Mouse (Mus musculus) layer of hippocampus, postnatal 36 days (tissue): ENCODE measurements at regions not wholly inside any gene's neighbourhood (a gene's known extent, or its start where the extent isn't known, plus 50 kb on each side); places are given as distances from the start of the nearest gene placed in this dataset.

Experiments used
- DNase-seq, 2 experiments: peaks; one replicate each; pipeline ENCODE4 v3.0.0; 2022

DNA sequence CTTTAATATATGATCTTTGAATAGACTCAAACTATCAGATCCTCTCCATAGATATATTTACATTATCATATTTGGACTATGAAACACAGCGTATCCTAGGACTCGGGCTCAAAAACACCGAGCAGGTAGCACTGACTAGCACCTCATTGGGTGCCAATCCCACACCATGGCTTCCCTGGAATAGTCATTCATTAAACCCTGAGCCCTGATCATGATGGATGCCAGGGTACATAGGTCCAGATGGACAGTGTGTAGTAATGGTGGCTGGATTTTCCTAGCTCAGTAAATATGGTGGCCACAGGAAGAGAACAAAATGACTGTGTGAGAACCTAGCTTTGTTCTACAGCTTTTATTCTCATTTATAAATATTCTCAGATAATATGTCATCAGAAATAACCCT is 390.1 kb upstream of the Nr2f2 start:
- DNase-seq = no peak

DNA sequence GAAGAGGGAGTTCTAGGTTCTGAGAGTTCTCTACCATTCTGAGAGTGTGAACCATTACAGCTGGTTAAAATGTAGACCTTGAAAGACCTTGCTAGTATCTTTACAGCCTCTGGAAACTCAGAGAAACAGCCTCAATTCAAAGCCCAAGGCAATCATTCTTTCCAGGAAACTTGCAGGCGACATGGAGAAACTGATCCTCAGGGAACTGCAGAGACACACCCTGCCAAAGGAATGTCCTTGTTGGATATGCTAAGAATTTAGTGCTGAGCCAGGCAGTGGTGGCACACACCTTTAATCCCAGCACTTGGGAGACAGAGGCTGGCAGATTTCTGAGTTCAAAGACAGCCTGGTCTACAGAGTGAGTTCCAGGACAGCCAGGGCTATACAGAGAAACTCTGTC is 388.3 kb upstream of the Nr2f2 start:
- no peak for DNase-seq

DNA sequence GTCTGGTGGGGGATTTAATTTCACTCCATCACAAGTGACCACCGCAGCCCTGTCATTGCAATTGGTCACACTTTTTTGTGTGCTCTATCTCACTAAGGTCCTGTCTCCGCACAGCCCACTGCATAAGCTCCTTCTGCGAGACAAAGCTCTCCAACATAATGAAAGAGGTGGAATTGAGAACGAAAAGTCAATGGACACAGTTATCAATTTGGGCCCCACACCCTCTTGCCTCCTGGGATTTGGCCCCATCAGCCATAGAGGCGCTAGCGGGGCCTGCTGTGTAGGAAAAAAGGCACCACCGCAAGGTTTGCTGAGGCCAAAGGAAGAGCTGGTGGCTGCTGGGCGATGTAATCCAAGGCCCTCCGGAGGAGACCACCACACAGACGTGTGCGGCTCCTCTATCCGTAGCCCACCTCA is 386.3 kb upstream of the Nr2f2 start:
- no peak for DNase-seq

DNA sequence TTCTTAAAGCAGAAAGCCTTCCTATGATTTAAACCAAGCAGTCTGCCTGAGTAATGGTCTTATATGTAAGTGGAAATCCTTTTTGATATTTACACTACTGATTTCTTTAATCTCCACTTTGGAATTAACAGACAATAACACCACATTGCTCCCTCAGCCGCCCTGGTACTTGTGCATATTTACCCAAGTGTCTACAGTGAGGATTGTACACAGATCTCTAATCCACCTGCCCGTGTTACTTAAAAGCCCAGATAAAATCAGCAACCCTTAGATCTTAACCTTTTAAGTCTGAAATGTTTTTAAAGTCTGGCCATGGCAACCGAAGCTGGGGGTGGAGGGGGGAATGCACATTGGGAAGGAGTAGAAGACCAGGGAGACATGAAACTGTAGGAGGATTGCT is 382.3 kb upstream of the Nr2f2 start:
- no peak for DNase-seq

DNA sequence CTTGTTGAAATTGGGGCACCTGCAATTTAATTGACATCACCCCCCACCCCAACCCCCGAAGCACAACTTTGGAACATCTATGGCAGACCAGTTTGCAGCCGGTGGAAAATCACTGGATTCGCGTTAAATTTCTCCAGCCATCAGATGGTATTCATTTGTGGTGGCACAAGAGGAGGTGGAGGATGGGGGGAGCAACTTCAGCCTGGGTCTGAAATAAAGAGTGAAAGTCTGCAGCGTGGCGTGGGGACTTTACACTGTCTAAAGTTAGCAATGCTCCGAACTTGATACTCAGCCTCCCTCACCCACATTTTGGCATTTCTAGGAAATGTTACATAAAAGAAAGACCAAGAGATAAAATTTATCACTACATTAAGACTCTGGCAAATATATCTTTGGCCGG is 381.8 kb upstream of the Nr2f2 start:
- DNase-seq = no peak

DNA sequence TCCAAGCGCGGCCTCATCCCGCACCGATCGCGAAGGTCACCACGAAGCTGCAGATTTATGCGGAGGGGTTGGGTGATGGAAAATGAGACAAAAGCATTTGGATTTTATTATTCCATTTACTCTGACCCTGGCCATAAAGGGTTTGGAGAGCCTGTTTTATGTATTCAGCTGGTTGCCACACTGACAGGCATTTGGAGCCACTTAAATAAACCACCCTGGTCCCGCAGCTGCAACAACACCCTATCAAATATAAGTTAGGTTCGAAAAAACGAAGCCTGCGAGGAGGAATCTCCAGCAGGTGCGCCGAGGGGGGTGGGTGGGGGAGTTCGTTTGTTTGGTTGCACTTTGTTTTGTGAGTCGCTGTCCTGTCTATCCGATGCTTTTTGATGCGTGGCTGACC is 377.8 kb upstream of the Nr2f2 start:
- no peak for DNase-seq

DNA sequence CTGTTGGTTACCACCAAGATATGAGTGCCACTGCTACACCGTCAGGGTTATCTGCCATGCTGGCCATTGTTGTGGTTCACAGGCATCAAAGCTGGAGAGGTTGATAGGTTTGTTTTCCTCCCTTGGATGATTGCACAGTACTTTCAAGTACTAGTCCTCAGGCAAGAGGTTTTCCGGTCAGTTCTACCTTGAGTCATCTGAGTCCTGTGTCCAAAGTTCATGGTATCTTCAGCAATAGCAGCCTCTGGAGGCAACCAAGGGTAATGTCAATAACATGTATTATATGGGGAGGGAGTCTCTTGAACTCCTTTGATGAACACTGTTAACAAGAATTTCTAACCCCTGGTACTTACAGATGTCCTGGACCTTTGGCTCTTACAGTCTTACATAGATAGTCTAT is 369.1 kb upstream of the Nr2f2 start:
- no peak for DNase-seq

DNA sequence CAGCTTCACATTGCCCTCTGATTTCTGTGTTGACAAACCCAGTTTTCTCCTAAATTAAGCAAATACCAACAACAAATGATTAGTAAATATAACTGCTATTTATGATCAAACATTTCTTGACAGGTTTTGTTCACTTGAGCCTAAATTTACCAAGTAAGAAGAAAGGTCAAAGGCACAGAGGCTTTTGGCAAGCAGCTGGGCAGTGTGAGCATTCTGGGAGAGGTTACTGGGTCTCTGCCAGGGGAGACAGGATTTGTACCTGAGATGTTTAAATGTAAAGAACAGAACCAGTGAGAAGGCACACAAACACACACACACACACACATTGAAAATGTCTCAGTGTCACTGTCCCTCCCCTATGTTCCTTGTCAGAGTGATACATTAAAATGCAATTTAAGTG is 367.0 kb upstream of the Nr2f2 start:
- no peak for DNase-seq

DNA sequence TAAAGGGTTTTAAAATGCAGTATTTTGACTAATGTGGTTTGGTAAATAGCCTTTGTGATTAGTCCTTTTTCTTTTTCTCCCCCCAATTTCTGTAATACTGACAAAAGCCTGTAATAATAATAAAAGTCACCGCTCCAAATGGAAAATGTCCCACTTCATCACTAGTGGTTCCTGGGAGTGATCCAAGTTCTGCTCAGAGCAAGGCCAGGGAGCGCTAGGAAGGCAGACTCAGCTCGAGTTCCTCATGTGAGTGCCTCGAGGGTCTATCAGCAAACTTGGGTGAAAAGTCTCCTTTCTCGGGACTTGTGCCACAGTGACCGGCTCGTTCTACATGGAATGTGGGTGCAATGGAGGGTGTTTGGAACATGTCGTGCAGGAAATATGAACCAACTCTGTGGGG is 363.4 kb upstream of the Nr2f2 start:
- no peak for DNase-seq

DNA sequence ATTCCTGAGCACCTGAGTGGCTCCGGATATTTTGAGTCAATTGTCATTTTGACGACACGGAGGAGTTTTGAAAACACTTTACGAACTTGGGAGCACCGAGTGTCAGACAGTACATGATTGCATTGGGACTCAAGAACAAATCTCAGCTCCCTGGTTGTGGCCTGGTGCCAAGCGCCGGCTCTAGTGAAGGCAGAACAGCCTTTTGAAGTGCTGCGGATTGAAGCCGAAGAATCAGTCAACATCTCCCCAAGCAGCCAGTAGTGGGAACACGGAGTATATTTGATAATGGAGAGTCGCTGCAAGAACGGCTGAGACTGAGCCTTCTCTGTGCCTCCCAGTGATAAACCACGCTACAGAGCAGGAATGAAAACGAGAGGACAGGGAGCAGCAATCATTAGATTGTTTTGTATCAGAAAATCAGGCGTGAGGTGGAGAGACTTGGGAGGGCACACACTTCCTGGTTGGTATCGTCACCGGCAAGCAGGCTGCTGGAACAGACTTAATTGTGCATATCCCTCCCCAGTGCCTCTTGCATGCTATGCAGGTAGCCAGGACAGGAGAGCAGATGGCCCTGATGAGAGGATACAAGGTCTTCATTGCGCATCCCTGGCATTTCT is 351.7 kb upstream of the Nr2f2 start:
- peak in 1 of 2 experiments; percentile 9 for DNase-seq

DNA sequence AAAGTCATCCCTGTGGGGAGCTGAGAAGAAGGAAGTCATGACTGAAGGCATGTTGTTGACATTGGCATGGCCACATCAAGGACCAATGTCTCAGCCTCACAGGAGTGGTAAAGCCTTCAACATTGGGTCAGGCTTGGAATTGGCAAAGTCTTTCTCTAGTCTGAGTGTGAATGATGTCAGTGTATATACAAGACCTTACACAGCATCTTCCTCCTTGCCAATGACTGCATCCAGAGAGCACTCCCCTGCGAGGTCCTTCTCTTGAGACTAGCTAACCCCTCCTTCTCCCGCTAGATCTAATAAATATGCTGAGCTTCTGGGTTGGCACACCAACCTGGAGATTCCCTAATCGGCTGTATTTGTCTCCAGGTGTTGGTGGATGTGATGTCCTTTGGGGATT is 351.1 kb upstream of the Nr2f2 start:
- DNase-seq = no peak

DNA sequence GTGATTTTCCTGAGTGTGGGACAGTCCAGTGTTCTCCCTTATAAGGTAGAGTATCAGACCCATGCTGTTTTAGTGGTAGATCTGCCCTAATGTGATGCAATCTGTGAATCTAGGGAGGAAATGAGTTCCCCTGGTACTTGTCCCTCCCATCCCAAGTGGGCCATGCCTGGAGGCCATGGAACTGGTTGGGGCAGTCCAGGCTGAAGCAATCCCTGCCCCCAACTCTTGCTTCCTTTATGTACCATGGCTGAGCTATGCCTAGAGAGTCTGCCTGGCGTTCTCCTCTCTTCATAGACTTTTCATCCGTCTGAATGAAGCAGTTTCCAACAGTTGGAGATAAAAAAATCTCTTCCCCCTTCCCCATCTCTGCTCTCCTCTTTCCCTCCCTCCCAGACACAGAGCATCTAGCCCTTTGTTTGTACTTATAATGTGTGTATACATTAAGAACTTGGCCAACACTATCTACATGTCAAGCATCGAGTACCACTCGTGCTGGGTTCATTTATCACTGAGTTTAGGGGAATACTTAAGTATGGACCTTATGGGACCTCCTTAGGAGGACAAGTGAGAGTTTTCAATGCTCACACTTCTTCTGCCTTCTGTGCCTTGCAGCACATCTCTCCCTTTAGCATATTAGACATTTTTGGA is 350.4 kb upstream of the Nr2f2 start:
- no peak for DNase-seq

DNA sequence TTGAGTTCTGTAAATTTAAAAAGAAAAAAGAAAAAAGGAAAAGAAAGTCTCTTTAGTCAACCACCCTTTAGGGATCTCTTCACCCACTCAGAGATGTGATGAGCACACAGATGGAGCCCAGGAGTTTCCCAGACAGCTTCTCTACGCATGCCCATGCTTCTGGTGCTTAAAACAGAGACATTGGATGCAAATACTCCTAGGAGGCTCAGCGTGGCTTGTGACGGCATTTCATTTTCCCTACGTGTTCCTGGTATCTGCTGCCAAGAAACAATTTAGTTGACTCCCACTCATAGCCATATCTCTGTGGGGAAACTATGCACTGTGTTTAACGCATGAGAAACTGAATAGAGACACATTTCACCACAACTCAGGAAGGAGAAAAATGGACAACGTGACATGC is 345.6 kb upstream of the Nr2f2 start:
- DNase-seq = peak; percentile 37 to 53

DNA sequence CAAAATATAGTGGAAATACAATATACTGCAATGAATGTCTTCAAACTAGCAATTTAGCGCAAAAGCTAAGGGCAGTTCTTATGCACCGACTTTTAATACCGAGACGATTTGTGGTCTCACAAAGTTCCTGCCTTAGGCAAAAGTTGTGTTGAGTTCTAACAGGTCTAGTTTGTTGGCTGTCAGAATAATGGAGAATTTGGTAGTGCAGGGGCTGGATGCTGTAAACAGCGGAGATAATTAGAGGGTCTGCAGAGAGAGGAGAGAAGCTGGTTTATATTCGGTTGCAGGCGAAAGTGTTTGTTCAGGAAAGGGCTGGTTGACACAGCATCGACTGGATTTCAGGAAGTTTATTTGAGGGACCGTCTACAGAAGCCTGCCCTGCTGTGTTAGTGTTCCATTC is 339.7 kb upstream of the Nr2f2 start:
- no peak for DNase-seq

DNA sequence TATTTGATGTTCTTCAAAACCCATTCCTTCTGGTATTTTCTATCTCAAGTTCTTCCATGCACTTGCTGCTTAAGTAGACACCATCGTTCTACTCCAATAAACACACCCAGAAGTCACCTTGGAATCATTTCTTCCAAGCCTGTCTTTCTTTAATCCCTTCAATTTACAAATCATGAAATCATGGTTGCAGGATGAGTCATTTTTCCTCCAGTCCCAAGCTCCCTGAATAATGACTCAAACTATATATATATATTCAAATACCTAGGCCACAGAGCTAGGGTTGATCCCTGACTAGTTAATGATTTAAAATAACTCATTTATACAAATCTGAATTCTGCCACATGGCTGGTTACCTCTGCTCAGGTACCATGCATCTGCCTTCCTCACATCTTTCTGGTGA is 337.2 kb upstream of the Nr2f2 start:
- DNase-seq = no peak

DNA sequence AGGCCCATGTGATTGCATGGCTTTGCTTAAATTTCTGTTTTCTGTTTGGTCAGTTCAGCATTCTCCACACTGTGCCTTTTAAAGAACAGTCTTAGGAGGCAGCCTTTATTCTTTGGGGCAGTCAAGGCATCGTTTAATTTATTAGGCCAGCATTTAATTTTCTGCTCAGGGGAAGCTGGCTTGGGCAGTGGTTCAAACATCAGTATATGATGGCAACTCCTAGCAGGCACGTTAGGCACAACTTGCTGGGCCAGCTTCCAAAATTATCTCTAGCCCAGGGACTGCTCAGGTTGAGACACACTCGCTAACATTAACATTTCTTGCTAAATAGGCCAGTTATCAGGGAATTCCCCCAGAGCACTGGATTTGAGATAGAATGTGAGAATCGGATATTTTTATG is 333.9 kb upstream of the Nr2f2 start:
- DNase-seq = no peak

DNA sequence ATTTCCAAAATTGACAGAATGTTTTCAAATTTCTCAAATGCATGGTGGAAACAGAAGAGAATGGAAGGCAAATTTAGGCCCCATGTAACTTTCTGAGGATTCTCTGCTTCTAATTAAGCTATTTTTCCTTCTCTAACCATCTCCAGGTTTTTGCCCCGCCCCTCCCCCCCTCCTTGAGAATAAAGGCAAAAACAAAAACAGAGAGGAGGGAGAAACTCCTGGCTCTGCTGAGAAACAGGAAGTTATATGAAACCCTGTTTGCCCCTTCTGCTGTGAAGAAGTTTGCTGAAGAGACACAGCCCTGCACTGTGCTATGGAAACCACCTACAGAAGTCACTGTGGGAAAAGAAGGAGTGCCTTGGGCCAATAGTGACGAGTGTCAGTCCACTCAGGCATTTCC is 332.9 kb upstream of the Nr2f2 start:
- no peak for DNase-seq

DNA sequence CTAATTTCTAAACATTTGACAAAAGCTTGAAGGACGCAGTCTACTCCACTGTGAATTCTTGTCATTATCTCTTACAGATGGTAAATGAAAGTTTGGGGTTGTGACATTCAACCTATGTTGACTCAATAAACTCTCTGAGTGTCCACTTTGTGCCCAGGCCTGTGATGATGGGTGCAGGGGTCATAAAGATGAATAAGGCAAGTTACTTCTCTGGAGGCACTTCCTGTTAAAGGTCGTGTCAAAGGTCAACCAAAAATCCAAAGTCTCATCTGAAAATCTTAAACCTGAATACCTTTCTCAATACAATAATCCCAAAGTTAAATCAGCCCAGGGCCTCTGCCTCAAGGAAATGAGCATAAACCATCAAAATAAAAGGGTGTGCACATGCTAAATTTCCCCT is 332.5 kb upstream of the Nr2f2 start:
- DNase-seq = no peak

DNA sequence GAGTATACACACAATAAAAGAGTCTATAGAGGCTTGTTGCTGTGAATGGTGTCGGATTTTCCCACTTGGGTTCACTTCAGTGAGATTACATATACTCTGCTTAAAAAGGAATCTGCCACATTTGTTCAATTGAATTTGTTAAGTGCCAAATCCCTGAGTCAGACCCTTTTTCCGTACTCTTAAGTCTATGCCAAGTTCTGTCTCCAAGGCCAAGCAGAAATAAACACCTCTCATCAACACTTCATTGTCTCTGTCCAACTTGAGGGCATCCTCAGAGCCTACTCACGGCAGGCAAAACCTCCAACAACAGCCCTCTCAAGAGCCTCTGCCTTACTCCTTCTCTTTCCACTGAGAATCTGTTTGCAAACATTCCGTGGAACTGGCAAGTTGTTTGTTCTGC is 325.6 kb upstream of the Nr2f2 start:
- DNase-seq = no peak

DNA sequence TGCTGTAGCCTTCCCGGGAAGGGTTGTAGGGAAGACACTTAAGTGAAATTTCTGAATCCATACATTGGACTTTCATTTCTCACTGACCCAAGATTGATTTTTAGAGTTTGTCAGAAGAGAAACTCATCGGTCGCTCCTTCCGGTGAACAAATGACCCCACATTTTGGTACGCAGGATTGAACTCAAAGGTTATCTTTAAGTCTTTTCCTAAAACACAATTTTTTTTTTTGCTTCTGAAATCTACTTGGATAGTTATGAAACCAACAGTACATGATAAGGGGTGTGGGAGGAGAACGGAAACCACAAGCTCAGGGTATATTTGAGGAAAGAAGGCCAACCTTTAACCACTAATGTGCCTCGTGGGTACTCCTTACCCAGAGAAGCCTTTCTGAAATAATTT is 324.3 kb upstream of the Nr2f2 start:
- DNase-seq = no peak

DNA sequence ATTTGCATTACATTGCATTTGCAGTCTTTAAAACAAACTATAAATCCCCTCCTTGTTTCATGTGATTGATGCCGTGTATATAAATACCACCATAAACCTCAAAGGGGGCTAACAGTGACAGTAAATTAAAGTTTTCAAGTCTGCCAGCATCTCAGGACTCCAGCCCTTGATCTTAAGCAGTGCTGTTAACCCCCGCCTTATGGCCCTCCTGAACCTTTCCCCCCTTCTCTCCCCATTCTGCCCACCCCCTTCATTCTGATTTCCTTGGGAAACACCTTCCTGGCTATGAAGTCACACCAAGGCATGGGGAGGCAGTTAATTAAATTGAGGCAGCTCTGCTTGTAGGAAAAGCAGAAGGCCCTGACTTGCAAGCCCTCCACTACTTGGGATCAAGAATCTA is 302.5 kb upstream of the Nr2f2 start:
- no peak for DNase-seq

DNA sequence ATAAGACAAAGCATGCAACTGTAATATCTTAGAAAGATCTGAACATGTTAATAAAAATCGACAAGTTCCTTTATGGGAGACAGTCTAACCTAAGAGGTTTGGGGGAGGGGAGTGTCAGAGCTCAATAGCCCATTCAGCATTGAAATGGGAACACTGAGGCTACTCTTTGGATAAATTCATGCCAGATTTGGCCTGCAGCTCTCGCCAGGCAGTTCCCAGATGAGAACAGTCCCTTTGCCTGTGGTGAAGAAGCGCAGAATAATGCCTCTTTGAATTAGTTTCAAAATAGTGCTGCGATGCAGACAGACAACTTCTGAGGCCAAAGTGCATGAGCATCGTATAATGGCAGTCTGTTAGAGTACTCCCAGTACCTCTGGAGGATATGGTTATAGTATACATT is 293.6 kb upstream of the Nr2f2 start:
- peak in 1 of 2 experiments; percentile 11 for DNase-seq

DNA sequence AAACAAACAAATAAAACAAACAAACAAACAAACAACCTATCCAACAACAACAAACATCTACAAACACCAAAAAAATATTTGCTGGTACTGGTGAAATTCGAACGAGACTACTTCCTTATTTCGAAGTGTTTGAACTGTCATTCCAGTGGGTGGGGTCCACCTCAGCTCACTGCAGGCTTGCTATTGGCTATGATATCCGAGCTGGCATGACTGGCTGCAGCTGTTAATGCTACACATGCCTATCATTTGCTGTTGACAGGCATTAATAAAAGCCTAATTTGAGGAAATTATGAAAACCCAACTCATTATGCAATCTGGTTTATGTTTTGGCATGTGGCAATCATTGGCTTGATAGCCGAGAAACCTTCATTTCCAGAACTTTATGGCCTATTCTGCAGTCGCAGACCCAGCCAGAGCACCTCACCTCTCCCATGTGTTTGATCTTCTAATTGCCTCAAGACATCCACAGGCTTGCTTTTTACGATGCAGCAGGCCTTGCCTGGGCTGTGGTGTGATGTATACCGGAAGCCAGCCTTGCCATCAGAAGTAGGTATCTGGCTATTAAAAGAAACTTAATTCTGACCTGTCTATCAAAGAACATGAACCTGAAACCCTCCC is 283.3 kb upstream of the Nr2f2 start:
- DNase-seq = no peak

DNA sequence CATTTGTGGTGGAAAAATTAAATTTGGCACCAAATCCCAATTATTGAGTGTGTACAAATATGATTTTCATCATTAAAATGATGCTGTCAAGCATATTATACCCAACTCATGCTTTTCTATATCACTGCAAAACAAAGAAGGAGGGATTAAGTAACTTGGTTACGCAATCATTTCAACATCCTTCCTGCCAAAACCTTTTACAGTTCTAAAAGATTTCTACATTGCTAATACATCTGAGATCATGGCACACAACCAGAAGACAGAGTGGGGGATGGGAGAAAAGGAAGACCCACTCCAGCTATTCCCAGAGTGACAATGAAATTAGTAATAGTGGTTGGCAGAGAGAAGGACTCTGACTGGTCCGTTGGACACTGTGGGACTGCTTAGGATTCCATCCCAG is 280.3 kb upstream of the Nr2f2 start:
- no peak for DNase-seq
